Mouse (Mus musculus) ovary, postnatal 36 days (tissue): Measurements from ENCODE around the gene Gm6899.

Source experiments
- DNase-seq: peaks from one replicate; pipeline ENCODE4 v3.0.0; 2022; ENCODE audit warnings: low spot score, mixed read lengths

The Gm6899 gene

DNA sequence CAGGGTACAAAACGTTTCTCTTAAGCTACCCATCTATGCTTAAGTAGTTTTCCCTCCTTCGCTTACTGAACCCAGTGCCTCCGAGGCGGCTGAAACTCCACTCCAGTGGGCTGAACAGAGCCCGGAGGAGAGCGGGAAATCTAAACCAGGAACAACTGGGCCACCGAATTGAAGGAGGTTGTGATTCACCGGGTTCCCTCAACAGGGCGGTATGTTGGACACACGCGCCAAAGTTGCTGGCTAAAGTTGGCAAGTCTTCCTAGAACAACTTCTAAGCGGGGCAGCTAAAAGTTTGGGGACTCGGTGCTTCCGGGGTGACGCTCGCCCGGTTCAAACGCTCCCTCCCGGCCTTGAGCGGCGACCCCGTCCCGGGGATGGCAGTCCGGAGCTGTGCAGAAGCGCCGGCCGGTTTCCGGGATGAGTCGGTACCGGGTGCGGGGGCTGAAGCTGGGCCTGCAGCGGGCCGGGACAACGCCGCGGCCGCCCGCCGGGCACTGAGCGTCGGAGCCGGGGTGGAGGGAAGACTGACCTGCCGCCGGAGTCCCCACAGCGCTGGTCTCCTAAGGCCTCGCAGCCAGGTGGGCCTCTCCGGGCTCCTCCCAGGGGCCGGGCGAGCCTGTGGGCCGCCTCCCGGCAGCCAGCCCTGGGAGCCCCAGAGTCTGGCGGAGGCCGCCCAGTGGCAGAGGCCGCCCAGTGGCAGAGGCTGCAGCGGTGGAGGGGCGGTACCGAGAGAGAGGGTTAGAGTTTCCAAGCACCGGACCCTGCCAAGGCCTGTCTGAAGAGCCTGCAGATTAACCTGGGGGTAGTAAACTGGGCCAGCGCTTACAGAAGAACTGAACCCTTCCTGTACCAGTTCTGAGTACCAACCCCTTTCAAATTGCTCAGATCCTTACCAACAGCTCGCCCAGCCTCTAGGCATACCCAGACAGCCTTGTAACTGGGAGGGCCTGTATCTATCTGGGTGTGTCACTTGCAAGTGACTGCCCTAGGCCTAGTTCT, at the start of gene Gm6899, which contains the start of gene Vrk2:
Gm6899 (plus strand) TSS at position 181 of the 999 bp plus-strand sequence.
Vrk2 (minus strand) TSS at position 939 of the 999 bp plus-strand sequence.
- peak; percentile 86 for DNase-seq

DNA sequence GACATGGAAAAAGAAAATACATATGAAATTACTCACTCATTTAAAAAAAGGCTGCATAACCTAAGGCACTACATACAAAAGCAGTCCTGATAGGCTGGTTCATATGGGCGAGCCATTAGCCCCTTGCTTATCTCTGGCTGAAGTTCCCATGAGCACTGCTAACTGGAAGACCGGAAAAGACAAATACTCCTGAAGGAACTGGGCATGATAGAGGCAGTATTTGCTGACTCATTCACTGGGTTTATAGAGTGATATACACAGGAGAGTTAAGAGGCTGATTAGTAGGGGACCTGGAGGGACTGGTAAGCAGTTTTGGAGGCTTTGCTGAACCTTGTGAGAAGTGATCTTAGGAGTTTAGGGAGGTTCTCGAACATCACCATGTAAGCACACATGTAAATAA, 41.5 kb upstream of the Gm6899 start:
- DNase-seq = no peak

DNA sequence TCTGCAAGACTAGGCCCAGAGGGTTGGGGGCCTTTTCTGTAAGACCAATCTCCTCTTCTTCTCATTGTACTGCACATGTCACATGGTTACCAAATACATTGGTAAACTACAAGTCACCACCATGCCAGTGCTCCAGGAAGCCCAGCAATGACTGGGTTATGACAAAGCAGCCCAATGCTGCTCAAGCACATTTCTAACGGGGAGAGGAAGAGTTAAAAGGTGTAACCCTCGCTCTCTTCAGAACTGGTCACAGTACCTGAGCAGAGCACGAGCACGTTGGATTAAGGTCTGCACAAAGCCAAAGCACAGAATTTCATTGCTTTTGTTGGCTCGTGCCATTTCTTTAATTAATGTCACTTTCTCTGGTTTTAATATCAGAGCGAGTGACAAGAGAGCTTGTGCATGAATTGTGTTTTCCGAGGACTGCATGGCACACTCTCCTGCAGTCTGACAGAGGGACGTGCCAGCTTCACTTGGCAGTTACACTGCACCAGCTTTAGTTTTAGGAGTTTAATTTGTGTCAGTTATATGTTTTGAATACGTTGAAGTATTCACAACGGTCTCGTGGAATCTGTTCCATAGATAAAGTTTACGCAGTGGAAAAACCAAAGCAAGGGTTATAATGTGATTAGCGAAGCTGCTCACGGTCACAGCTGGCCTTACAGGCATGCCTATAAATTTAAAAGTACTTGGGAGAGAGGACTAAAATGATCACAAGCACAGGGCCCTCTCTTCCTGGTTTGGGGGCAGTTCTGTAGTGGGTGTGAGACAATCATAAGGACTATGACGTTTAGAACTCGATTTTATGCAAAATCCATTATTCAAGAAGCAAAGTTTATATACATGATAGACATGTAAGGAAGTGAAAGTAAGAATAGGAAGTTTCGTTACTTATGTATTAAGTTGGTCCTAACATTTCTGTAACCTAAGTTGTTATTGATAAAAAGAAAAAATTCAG, 7.4 kb upstream of the Gm6899 start:
- DNase-seq = no peak

DNA sequence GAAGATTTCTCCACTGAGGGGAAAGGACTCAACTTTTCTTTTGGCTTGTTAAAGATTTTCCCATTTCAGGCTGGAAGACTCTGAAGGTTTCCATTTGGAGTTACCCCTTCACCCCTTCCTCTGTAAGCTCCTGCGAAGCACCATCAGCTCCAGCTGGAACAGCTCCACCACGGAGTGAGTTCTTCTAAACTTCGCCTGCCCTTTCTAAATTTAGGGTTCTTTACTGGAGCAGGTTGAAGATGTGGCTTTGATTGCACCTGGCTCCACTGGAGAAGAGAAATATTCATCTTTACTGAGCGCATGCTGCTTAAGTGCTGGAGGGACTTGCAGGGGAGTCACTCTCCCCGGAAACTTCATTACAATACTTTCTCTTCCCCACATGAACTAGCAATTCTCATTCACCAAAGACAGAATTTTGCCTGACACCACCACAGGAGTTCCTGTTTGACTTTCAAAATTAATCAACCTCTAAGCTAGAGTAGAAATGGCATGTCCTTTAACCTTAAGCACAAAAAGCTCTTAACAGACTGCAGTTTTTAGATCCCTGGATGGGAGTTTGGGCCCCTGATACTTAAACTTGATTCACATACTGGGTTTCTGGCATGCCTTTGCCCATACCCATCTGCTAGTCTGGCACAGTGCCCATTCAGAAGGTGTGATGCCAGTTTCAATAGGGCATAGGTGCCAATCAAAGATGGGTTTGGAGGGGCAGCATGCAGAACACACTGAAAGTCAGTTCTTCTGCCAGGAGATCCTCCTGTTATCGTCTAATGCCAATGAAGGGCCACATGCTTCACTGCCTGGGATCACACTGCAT, 6.5 kb upstream of the Gm6899 start:
- DNase-seq = no peak

DNA sequence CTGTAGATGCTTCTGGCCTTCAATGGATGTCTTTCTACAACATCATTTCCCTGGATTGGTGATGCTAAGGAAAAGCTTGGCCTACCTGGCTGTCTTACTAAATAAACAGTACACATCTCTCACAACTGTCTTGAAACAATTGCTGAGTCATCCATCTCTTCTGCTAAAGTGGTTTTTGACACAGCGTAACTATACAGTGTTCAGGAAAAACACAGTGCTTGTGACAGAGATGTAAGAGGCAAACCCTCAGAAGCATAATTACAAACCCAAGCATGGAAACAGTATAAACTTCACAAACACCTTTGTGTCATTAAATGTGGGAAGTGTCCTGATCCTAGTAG, 5.9 kb upstream of the Gm6899 start:
- DNase-seq = no peak

DNA sequence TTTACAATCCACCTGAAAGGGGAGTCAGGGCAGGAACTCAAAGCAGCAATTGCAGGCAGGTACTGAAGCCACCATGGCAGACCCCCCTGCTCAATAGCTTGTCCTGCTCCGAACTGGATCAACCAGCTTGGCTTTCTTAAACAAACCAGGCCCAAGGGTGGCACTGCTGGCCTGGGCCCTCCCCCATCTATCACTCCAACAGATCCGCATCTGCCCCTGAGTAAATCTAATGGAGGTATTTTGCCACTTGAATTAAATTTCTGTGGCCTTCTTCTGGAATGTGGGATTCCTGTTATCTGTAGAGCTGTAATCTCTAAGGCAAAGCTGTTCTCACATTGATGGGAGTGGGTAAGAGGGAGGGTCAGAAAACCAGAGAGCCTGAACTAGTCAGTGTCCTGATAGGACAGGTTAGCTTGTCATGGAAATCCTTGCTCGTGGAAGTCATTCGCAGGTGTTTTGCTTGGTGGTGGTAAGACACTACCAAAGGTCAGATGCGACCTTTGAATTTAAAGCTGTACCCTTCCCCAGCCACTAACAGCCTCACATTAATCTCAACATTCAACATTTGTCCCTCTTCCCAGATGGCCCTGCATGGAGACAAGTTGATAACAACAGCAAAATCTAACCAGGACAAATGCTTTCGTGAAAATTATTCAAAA, 517 bp upstream of the Gm6899 start:
- no peak for DNase-seq

DNA sequence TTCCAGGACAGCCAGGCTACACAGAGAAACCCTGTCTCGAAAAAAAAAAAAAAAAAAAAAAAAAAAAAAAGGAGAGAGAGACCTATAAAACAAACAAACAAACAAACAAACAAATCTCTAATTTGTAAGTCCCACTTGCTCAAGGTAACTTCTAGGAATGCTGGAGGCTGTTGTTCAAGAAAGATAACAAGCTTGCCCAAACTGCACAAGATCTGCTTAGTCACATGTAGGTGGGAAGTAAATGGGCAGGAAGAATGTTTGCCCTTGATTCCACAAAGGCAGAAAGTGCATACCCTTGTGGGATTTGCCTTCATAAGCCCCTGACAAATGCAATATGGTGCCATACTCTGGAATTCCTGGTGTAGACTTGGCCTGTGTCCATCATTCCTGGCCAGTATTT, 1.4 kb downstream of the Gm6899 start:
- DNase-seq = no peak

DNA sequence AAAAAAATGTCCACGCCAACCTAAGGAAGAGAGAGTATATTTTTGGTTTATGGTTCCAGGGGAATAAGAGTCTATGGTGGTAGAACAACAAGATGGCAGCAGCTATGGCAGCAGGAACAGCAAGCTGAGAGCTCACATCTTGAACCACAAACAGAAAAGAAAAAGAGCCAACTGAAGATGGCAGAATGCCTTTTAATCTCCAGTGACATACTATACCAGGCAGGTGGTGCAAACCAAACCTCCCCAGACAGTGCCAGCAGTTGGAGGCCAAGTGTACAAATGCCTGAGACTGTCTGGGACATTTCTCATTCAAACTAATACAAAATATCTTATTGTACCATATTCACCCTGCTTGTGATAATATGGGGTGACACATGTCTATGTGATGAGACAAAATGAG, 3.1 kb downstream of the Gm6899 start:
- no peak for DNase-seq

DNA sequence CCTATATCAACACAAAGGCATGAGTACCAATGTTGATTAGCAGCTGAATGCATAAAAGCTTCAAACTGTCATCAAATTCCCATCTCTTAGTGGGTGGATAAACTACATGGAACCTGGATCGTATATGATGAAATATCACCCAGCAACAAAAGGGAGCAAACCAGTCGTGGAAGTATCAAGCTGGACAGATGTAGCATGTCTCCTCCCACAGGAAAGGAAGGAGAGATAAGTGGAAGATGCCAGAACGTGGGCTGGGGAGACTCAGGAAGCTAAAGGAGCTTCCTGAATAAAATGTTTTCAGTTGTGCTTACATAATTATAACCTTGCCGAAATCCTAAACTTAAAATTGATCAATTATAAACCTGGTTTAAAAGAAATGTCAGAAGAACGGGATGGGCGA, 4.1 kb downstream of the Gm6899 start:
- no peak for DNase-seq

DNA sequence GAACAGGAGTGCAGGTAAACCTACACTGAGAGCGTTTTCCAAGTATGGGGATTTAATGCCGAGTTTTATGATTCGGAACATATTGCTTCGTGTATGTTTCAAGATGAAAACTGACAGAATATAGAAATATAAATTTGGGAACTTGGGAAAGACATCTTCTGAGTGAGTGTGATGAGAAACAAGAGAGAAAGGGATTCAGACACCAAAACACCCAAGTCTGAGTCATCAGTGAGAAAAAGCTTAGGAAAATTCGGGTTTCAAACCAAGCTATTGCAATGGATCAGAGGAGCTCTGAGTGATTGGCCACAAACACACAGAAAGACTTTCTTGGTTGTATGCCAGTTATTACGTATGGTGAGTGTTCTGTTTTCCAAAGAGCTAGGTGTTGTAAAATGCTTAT, 4.7 kb downstream of the Gm6899 start:
- no peak for DNase-seq

DNA sequence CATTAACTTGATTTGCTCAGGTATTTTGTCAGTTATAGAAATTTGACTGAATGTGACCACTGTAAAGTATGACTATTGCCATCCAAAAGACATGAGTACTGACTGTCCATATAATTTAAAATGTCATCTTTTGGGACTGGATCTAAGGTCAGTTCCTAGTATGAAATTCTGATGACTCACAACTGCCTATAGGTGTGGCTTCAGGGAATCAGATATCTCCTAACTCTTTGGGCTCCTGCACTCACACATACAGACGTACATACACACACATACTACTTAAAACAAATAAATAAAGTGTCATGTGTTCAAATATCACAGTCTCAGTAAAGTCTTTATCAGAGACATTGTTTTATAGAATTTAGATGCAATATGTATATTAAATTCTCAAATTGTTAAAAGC, 5.8 kb downstream of the Gm6899 start:
- DNase-seq = no peak

DNA sequence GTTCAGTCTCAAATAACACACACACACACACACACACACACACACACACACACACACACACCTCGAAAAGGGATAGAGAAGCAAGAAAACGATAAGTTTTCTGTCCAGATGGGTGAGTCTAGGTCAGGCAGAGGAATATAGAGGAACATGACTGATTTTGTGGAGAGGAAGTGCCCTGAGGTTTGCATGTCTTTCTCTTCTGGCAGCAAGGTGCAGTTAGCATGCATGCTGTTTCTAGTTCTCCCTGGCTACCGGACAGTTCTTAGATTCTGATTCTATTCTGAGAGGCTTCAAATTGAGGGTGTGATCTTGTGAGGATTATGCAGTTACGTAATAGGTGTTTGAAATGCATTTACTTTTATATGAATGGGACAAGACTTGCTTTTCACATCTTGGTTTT, 7.7 kb downstream of the Gm6899 start:
- no peak for DNase-seq

DNA sequence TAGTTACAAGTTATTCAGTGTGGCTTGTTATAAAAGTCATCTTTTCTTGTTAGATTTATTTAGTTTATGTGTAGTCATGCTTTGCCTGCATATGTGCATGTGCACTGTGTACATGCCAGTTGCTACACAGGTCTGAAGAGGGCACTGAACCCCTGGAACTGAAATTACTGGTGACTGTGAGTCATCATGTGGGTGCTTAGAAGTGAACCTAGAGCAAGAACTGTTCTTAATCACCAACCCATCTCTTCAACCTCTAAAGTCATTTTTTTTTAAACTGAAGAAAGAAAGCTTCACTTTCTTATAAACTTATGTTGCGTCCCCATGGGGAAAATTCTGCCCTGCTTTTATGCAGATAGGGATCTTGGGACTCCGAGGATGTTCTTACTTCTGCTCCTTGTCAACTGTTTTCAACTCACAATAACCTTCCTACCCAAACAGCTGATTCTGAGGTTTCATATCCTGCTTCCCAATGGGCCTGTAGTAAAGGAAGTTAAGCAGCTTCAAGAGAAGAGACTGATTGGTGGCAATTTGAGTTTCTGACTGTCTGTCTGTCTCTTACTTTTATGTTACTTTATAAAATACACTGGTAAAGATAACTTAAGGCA, 8.6 kb downstream of the Gm6899 start:
- no peak for DNase-seq

DNA sequence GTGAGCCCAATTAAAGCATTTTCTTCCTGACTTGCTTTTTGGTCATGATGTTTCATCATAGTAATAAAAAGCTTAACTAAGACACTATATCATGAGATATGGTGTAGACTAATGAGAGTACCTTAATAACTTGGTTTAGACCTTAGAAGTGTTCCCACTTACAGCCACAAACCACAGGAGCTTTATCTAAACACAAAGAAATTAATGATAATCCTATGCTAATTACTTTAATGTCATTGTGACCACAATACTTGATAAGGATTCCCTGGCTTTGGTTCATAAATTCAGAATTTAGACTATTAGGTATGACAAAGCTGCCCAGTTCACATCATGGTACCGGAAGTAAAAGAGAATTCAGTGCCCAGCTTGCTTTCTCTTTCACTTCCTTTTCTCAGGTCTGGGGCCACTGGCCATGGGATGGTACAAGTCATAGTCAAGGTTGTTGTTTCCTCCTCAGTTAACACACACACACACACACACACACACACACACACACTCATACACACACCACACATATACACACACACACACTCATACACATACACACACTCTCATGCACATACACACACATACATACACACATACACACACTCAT, 11.1 kb downstream of the Gm6899 start:
- DNase-seq = no peak

DNA sequence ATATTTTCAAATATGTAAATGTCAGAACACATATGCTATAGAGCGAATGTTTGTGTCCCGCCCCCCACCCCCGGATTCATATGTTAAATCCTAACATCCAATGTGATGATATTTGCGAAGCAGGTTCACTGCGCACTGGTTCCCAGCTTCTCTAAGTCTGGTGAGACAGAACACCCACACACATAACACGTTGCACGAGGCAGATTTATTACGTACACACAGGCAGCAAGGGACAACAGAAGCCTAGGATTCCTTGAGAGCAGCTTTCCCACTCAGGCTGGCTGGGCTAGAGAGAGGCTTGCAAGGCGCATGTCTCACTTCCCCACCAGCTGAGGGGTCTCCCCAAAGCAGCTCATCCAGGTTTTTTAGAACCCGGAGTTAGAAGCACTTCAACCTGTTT, 15.8 kb downstream of the Gm6899 start:
- DNase-seq = no peak

DNA sequence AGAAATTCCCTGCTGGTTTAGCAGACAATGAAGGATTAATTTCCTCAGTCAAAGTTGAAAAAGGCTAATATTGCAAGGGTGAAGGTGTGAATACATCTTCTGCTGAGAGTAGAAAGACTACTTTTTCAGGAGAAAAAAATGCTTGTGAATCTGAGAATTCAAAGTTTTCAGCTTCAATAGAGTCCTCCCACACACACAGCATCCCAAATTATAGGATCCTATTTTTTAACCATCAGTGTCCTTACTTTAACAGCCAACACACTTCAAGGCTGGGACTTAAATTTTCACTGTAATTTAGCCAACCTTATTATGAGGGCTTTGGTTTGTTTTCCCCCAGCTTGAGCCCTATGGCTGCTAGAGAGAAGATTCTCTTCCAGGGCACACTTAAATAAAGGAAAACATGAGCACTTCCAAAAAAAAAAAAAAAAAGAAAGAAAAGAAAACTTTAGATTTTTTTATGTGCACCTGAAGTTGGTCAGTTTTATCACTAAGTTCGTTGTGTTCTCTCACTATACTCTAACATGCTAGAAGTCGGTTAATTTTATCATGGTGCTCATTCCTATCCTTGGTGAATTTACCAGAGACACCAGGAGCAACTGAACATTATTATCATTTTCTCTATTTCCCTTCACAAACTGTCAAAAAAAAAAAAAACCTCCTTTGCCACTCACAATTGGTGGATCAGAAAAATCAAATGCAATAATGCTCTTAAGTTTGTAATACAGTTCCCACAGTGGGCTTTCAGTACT, 25.6 kb downstream of the Gm6899 start:
- DNase-seq = no peak

DNA sequence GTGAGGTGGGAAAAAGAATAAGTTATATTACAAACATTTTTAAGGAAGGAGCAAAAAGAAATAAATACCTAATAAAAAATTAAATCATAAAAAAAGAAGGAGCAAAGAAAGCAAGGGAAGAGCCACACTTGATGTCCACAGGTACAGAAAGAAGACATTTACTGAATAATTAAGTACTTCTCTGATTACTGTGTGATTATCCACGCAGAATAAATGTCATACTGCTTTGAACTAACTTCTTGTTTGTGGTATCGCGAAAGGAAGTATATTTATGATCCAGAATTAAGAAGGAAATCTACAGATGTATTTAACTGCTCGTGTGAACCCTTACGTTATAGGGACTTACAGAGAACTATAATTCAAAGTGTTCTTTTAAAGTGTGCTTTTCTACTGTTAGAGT, 29.7 kb downstream of the Gm6899 start:
- DNase-seq = no peak

DNA sequence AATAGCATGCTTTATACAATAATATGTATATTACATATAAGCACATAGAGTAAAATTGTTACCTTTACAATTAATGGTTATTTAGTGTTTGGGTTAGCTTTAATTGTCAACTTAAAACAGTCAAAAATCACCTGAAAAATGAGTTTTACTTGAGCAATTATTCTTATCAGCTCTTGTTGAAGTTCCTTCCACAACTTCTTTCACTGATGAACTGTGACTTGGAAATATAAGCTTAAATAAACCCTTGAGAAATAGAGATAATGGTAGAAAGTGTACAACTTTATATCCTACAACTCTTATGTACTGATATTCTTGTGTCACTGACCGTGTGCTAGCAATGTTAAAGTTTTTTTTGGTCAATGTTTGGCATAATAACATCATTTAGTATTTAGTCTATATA, 43.2 kb downstream of the Gm6899 start:
- no peak for DNase-seq

DNA sequence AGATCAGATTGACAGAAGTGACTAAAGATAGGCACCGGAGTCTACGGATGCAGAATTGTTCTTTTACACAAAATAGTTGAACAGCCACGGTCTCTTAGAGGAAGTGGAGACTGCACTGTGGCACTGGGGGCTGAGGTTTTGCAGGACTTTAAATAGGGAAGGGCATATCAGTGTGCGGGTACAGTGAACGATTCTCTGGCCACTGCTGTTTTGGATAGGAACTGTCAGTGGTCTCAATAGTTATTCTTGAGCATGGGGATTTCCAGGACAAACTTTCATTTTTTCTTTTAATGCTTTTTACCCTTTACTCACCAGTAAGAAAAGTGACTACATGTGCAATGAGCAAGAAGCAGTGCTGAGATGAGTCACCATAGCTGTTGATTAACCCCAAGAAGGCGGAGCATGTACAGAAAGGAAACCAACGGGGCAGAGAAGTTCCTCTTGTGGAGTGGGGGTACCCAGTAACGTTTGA, 47.3 kb downstream of the Gm6899 start:
- no peak for DNase-seq

DNA sequence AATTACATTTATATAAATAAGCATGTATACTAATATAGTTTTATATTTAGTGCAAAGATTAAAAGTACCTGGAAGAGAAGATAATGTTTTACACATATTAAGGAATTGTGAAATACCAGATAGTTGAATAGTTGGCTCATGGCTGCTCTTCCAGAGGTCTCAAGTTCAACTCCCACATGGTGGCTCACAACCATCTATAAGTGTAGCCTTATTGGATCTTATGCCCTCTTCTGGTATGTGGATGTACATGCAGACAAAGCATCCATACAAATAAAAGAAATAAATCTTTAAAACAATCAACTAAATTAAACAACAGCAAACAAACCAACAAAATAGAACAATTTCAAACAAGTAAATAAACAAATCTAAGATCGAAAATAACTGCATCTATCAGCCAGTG, 49.1 kb downstream of the Gm6899 start:
- no peak for DNase-seq
